Mouse (Mus musculus) mature B cell (primary cell): ENCODE measurements around the gene Klrb1f.
"Not testable (repeated sequence)": the region's sequence is repeated elsewhere in the genome, so short reads cannot be mapped to it uniquely, and the experiment has no call there.

ENCODE experiments used
- in situ Hi-C: fragments of 300-500 bp; cut with MboI; formaldehyde crosslinking; loops from 2 replicates; pipeline ENCODE4 v1.14.3; 2019

Klrb1f gene

DNA sequence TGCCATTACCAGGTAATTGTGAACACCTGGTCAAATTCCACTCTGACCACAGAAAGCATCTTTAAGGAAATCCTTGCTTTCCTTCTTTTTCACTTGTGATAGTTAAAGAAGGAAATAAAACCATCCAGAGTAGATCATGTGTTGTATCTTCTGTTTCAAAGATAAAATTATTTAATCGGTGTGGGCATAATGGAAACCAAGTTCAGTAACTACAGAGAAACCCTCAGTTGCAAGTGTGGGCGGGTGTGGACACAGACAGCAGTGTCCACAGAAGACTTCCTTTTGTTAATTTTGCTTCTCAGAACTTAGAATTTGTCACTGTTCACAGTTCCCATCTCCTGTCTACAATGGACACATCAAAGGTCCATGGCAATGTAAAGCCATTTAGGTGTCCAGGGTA is at the start of gene Klrb1f:
TSS of gene Klrb1f (plus strand) at position 301 of the 400 bp plus-strand sequence.
- in situ Hi-C loops = no loop called here

DNA sequence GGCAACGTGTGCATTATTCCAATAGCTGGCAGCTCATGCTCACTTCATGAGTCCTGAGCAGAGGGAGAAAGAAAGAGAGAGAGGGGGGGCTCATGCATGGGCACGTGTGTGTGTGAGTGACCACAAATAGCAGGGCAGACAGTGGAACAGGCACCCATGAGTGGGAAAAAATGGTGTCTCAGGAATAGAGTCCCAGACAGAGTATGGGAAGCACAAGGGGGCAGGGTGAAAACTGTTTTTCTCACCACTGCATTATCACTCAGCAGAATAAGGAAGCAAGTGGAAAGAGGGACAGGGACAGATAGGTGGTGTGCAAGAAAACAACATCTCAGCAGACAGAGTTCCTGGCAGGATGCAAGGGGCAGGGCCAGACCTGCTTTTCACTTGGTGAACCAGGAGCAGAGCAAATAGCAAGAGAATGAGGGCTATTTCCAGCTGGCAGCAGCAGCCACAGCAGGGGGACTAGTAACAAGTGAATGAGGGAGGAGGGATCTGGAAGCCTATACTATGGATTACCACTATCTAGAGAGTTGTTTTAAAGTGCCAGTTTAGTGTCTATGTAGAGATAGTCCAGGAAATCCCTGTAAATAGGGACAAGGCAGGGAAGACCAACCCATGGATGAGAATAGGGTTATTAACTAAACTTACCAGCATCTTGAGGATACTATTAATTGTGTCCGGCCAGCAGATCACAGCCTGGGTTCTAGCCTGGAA is 49.5 kb upstream of the Klrb1f start:
- in situ Hi-C loops = no loop called here

DNA sequence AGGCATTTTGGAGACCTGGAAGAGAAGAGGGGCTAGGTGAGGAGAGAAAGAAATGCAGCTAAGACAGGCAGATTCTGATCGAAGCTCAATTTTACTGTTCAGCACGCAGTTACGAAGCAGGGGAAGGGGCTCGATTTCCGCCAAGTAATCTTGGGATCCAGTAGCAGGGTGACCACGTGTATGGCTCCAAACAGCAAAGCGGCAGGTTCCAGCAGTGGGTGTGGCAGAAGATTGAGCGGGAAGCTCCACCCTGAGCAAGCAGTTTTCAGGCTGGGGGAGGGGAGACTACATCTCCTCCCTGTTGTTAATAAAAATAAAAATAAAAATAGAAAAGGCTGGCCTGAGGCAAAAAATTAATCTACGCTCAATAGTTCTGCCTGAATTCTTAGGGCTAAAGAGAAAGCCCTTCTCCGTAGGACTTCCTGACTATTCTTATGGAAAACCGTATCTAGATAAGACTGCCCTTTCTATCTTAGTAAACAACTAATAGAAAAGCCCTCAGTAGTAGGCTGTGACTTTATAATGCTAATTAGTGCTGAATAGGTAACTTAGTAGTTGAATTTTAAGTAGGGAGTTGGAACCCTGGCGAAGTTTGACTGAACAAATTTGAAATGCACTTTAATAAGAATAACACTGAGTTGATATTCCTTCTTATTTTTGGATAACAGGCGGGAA is 48.8 kb upstream of the Klrb1f start:
- in situ Hi-C loops = no loop called here

DNA sequence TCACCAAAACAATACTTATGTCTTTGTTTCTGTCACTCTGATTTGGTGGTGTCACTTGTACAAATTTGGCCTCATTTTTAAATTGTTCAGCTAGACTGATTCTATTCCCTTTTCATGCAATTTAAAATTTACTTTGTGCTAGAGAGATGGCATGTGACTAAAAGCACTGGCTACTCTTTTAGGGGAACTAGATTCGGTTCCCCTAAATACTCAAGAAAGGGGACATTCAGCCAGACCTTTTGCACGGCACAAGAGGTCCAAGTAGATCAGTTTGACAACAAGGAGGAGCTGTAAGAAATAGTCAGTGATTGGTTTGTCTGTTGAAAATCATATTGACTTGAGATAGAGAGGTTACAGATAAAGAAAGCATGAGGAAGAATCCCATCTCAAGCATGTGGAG is 44.3 kb upstream of the Klrb1f start:
- in situ Hi-C loops = no loop called here

DNA sequence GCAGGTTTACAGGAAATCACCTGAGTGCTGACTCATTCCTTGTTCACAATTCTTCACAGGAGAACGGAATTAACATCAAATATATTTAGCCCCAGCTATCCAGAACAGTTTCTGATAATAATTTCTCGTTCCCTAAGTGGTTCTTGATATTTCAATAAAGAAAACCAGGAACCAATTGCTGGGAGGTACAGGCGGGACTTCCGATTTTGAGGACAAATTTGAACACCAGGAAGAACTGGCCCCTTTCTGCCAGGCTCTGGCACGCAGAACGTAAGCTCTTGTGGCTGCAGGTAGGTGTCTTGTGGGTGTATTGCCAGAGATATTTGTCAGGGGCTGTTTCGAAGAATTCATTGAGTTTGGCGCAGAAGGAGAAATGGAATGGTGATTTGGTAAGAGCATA is 37.1 kb upstream of the Klrb1f start:
- in situ Hi-C loops = no loop called here

DNA sequence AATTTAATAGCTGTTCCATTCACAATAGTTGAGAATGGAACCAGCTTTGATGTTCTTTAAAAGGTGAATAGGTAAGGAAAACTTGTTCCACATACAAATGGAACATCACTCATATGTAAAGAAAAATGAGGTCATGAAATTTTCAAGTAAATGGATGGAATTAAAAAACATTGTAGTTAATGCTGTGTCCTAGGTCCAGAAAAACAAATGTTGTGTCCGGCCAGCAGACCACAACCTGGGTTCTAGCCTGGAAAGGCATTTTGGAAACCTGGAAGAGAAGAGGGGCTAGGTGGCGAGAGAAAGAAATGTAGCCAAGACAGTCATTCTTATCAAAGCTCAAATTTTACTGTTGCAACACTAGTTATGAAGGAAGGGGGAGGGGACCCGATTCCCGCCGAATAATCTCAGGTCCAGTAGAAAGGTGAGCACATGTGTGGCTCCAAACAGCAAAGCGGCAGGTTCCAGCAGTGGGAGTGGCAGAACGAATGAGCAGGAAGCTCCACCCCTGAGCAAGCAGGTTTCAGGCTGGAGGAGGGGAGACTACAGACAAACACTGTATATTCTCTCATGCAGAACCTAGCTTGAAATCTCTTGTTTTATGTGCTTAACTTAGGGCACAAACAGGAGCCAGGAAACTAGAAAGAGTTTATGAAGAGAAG is 35.7 kb upstream of the Klrb1f start:
- in situ Hi-C loops = not testable (repeated sequence)

DNA sequence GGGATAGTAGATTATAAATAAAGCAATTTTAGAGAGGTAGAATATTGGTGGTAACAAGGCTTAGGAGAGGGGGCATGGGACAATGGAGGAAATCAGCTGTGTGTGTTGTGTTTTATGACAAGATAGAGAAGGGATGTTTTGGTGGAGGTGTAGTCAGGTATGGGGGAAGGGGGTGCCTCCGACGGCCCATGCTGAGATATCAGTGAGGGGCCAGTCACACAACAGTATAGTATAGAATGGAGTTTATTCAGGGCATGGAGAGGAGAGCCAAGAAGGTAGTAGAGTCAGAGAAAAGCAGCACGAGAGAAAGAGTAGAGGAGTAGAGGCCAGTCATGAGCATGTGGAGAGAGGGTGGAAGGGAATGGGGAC is 35.2 kb upstream of the Klrb1f start:
- in situ Hi-C loops = no loop called here

DNA sequence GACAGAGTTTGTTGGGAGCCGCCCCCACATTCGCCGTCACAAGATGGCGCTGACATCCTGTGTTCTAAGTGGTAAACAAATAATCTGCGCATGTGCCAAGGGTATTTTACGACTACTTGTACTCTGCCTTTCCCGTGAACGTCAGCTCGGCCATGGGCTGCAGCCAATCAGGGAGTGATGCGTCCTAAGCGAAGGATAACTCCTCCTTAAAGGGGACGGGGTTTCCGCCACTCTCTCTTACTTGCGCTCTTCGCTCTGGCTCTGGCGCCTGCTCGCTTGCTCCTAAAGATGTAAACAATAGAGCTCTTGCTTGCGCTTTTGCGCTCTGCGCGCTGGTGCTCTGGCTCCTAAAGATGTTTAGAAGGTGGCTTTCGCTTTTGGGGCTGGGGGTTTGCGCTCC is 33.7 kb upstream of the Klrb1f start:
- in situ Hi-C loops = not testable (repeated sequence)

DNA sequence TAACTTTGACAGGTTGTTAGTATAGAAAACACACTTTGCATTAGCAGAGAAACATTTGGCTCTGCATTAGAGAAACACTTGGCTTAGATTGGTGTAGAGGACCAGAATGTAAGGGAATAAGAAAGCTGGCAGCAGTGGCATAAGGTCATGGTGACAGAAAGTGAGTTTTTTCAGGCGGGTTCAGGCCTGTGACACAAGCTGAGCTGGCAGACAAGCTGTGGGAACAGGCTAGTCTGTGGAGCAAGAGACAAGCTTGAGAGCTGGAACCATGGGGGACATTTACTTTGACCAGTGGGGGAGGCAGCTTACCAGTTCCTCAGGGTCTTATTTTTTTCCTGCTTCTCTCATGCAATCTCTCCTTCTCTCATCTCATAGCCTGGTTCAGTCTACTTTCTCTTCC is 32.7 kb upstream of the Klrb1f start:
- in situ Hi-C loops = no loop called here

DNA sequence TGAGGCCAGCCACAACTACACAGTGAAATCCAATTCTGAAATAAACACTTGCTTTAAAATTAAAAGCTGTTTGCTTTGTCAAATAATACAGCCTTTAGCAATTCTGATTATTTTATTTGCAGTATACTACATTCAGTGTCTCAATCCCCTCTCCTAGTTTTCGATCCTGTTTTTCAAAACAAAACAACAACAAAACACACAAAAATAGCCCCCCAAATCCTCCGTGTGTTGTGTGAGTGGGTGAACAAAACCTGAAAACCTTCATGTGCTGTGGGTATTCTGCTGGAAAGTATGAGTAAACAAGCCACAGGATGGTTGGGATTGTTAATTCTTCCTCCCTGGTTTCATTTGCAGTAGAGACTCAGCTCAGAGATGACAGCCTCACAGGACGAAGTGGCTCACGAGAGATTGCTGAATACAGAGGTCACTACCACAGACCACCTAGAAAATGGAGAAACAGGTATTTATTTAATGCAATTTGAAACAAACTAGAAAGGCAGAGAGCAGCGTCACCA is 31.9 kb upstream of the Klrb1f start:
- in situ Hi-C loops = no loop called here

DNA sequence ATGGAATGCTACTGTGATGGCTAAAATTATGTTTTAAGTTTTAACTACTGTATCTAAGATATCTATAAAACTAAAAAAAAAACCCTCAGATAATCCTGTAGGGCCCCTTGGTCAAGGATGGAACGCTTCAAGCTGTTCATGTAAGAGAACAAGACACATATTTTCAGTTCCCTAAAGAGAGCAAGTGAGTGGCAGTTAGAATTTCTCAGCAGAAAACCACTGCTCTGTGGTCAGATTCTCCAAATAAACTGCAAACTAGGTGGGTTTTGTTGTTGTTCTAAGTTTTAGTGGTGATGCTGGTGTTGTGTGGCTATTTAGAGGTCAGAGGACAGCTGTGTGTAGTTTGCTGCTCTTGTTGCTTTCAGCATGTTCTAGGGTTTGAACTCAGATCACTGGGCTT is 31.3 kb upstream of the Klrb1f start:
- in situ Hi-C loops = no loop called here

DNA sequence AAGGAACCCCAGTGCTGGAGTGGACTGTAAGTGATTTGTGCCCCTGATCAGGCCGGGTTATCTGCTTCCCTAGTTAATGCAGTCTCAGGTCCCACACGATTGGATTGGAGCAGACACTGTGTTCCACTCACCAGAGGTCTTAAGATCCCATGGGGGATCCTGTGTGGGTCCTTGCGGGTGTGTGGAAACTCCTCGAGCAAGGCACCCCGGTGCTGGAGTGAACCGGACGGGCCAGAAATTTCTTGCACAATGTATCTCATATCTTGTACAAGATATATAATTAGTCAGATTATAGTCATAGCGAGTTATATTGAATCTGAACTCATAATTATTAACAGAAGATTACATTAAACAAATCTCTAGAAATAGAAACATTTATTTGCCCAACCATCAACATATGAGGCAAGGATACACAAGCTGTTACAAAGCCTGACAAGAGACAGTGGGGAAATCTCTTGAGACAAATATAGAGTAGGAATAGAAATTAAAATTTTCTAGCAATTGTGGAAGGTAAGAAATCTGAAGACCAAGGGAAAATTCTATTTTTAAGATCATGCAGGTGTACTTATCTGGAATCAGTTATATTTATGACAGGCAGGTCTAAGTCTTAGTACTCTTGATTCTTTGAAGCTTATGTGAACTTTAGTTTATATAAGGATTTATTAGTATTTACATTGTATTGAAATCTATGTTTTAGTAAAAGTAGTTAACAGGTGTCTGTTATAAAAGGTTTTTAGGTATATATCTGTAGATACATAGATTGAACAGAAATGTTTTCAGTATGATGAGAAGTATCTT is 18.1 kb upstream of the Klrb1f start:
- in situ Hi-C loops = no loop called here

DNA sequence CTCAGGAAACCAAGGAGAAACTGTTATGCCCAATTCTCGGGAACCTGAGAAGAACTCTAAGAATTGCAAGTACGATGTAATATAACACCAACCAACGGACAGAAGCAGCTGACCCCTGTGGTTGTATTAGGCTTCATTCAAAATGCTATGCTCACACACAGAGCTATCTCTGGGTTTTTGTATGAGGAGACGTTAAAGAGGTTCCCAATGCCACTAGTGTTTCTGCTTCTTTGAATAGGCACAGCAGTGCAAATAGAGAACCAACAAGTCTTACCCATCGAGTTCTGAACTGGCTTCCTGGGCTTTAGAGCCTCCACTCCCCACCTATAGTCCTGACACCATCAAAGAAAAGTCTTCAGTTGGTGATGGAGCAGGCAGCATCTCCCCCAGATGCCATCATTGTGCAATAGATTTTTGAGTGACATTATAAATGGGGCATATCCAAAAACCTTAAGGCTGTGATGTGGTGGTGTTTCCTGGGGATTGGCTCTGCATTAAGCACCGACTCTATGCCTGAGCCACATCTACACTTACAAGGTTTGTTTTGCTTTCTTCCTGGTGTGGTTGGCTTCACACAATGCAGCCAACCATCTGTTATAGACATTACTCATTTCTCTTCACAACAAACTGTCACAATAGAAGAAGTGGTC is 15.4 kb upstream of the Klrb1f start:
- in situ Hi-C loops = no loop called here

DNA sequence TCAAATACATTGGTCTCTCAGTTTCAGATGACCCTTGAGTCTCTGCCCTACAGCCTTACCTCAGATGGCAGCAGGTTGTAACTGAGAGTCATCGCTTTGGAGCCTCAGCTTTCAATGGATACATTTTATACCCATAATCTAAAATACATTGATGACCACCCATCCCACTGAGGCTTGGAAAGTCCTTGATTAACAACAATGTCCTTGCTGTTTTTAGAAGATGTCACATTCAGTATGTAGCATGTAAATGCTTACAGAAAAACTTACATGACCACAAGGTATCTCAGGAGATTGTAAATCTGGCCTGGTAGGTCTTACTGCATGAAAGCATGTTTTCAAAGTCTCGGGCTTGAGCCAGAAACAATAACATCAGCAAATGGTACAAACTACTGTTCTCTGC is 14.7 kb upstream of the Klrb1f start:
- in situ Hi-C loops = no loop called here

DNA sequence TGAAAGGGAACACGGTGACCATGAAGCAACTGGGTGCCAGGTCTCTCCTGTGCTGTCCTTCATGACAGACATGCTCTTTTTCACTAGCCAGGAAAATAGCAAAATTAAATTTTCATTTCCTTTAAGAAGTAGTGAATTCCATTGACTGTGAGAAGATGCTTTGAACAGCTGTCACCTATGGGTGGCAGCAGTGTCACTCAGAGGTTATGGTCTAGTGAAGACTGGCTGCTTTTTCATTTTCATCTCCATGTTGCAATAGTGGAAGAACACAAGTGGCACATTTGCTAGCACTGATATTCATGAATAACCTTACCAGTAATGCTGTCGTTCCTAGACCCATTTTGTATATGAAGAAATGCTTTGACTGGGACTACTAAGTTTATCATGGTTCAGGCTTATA is 12.3 kb upstream of the Klrb1f start:
- in situ Hi-C loops = no loop called here

DNA sequence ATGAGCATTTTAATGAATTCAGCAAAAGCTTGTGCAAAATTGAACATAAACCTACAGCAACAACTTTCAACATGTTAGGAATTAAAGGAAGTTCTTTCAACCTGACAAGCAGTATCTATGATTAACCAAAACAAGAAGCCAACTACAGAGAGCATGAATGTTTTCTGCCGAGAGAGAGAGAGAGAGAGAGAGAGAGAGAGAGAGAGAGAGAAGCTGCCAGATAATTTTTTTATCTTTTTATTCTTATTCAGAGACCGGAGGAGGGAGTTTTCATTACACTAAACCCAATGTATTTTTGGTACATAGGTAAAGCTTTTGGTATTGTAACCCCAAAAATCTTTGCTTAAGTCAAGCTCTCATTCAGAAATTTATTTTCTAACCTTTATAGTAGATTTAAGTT is 10.7 kb upstream of the Klrb1f start:
- in situ Hi-C loops = no loop called here

DNA sequence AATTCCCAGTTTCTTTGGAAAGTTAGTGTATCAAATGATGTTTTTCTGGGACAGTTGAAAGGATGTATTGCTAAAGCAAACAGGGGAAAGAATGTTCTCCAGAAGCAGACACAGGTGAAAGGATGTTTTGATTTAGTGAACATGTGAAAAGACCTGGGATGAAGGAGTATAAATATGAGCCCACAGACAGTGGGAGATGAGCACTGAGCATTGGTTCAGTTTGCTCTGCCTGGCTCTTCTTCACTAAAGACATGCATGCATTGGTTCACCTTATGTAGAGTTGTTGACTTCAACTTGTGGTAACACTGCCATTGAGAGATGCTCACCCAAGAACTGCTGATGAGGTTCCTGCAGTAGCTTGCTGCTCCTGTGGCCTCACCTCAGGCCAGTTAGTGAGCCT is 9.4 kb upstream of the Klrb1f start:
- in situ Hi-C loops = no loop called here

DNA sequence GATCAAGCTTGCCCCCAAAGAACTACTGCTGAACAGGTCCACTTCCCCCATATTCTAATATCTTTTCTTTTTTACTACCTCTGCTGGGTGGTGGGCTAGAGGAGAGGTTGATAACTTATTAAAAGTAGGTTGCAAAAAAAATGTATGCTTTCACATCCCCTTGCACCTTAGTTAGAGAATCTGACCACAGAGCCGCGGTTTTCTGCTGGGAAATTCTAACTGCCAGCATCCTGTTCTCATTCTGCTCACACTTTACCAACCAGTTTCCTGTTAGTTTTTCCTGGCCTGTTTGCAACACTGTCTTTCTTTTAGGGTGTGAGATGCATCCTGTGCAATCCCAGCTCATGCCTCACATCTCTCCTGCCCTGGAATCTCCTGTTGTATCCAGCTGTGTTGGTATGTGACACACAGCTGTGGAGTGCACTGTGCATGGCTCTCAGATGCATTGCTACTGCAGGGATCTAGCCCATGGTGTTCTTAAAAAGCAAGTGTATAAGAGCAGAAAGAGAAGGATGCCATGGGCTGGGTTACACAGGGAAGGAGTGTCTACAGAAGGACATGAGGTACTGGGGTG is 8.7 kb upstream of the Klrb1f start:
- in situ Hi-C loops = no loop called here

DNA sequence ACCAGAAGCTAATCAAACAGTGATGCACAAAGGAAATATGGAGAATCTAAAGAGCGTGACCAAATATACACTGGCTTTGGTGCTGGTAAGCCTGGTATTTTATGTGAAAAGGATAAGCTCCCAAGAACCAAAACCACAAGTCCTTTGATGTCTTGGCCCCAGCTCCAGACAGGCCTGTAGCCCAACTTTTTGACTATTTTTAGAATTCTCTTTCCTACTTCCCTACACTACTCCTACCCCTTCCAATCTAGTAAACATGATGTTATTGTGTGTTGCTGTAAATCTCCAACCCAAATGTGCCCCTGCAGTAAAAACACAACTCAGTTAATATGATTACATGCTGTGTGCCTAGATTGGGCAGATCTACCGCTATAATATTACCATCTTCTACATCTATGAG is 4.2 kb upstream of the Klrb1f start:
- in situ Hi-C loops = no loop called here

DNA sequence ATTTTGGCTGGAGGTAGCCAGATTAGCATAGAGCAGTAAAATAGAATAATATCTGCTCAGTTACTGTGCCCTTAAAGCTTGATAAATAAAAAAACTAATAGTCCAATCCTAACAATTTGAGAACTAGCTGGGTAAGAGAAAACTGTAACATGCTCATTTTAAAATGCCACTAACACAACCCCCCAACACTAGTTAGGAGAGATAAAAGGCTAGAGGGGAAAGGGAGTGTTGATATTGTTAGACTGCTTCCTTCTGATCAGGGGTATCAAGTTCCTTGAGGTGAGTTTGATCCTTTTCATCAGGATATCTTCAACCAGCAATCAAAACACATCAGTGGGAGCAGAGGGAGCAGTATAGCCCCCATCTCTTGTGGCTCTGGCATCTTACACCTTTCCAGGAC is 3.2 kb upstream of the Klrb1f start:
- in situ Hi-C loops = no loop called here

DNA sequence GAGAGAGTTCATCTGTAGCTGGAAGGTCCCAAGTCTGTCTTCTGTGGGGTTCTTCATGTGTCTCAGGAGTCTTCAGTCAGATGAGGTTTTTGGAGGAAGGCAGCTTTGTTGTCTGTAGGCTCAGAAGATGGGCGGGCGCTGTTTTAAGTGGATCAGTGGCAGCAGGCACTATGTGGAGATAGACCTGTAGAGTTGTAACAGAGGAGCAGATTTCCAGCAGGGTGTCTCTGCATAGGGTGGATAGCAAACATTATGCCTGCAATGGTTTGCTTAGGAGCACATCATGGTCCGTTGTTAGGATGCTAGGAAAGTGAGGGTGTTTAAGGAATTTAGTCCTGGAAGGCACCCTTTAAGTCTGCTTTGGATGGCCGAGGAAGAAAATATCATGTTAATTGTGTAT is 2.7 kb downstream of the Klrb1f start:
- in situ Hi-C loops = no loop called here
